Mouse (Mus musculus): ENCODE measurements around the gene Rgs17.
"Not testable (repeated sequence)": the region's sequence is repeated elsewhere in the genome, so short reads cannot be mapped to it uniquely, and the experiment has no call there.

Rgs17 gene

DNA sequence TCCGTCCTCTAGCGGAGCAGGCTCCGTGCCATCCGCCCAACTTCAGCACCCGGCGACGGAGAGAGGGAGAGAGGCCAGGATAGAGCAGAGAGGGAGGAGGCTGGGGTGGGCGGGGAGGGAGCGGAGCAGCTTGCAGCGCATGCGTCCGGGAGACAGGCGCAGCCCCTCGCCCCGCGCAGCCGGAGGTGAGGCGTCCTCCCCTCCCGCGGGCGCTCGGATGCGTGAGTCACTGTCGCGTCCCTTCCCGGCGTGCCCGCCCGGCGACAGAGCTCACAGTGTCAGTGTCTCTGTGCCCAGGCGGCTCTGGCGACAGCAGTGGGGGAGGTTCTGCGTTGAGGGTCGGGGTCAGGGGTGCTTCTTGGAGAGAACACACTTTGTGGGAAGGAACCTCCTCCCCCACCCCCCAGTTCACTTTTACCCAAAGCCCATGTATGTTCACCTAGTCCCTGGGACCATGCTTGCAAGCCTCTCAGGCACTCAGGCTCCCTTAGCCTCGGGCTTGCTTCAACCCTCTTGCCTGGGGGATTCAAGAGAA lies at the start of gene Rgs17:
Gene Rgs17, minus strand, starts transcription at position 107 of the 535 bp plus-strand sequence.
- peak; percentile 10 for DNase-seq (ENCODE audit: low spot score)

DNA sequence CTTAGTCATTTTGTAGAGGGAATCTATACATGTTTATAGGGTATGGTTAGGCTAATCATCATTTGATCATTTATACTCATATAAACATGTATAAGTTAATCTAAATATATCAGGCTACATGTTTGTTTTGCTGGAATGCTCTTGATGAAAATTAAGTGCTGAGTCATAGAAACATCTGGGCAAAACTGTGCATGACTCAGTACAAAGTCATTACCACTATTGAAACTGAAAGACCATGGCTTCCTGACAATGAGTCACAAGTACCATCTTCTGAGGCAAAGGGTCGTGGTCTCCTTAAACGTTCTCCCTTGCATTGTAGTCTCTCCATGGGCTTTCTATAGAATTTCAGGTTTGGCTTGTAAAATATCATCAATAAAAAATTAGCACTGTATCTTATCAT lies 45.5 kb upstream of the Rgs17 start:
- DNase-seq (ENCODE audit: low spot score) = no peak

DNA sequence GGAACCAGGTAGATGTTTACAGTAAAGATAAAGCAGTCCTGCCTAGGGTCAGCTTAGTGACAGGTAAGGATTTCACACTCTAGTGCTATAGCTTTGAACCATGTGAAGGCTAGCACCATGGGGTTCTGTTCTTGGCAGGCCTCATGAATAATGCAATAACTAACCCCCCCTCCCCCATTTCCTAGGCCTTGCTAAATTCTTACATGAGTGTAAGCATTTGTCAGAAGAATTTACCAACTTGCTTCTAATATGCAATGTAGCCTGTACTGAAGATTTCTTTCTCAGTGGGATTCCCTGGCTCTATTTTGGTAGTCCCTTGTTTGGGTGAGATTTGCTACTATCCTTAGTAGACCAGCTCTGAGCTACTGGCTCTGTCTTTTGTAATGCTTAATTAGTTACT lies 31.6 kb upstream of the Rgs17 start:
- not testable (repeated sequence) for DNase-seq (ENCODE audit: low spot score)

DNA sequence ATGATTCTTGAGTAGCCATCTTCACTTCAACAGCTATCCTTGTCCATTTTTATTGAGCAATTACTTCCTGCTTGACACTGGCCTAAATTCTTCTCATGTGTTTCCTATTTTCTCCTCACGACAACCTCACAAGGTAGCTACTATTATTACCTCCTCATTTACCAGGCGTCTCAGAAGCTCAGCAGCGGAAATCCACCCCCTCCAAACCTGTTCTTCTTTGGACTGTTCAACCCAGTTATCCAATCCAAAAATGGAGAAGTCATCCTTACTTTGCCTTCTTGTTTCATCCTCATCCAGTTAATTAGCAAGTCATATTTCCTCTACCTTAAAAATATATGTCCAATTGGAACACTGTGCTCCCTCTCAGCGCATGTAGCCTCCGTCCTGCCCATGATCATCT lies 2.1 kb upstream of the Rgs17 start:
- DNase-seq (ENCODE audit: low spot score) = no peak

DNA sequence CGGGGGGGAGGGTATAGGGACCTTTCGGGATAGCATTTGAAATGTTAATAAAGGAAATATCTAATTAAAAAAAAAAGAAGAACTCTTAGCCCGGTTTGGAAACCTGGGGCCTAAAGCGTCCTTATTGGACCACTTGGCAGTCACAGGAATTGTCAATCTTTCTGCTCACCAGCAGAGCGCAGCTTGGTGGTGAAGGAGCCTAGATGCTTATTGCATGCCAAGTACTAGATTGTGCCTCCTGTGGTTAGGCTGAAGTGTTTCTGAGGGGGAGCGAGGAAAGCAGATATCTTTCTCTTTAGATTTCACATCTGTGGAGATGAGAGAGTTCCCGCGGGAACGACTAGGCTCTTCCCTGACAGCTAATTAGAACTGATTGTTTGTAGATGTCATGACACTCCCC lies 896 bp upstream of the Rgs17 start:
- DNase-seq (ENCODE audit: low spot score) = no peak

DNA sequence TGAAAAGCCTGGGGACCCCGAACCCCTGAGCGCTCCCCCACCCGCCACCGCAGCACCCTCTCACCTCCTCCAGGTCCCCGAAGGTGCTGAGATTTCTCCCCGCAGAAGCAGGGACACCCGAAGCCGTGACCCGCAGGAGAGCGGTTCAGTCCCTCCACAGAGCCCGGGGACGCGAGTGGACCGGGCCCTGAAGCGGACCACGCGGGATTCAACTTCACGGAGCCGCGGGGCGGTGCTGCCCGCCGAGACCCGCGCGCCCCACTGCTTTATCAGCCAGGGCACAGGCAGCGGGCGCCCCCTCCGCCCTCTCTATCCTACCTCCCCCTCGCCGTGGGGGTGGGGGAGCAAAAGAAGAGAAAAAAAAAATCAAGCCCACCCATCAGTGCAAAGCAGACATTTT lies 429 bp downstream of the Rgs17 start:
- no peak for DNase-seq (ENCODE audit: low spot score)

DNA sequence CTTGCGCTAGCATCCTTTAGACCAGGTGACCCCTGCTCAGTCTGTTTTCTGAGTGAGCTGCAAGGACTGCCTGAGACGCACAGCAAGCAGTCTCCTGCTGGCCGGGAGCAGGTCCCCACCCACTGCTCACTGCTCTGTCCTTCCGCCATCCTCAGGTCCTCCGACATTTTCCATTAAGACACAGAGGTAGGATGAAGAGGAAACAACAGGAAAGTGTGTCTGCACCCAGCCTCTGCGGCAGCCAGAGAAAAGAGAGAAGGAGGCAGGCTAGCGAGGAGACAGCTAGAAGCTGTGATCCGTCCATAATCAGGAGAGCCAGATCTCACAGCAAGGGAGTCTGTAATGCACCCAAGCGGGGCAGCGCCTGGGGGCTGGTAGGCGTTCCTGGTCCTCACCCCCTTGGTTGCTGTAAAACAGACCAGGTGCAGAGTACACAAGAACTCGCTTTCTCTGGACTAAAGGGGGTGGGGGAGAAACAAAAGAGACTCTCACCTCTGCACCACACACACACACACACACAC lies 1.1 kb downstream of the Rgs17 start:
- no peak for DNase-seq (ENCODE audit: low spot score)

DNA sequence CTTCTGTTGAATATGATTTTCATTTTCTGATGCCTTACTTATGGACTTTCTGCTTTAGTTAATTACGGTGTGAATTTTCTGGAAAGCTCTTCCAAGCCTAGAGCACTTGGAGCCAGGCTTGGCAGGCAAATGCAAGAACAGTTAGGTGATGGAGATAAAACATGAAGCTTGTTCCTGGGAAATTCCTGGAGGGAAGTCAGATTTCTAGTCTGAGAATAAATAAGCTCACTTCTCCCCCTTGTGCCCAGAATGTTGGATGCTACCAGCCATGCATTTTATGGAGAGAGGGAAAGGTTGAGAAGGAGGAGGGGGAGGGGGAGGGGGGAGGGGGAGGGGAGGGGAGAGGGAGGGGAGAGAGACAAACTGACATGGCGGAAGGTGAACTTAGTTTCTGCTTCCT lies 17.8 kb downstream of the Rgs17 start:
- DNase-seq (ENCODE audit: low spot score) = no peak

DNA sequence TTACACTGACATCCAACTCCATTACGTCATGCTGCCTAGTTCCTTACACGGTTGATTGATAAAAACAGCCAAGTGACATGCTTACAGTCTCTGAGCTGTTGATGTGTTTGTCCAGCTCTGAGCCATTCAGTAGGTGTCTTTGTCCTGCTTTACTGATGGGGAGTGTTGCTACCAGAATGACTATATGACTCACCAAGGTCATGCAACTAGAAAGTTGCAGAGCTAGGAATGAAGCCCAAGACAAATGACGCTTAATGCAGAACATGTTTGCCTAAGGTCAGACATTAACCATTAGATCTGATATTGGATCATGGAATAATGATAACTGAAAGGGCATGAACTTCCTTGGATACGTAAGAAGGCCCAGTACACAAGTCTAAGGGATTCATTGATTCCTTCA lies 20.4 kb downstream of the Rgs17 start:
- DNase-seq (ENCODE audit: low spot score) = no peak

DNA sequence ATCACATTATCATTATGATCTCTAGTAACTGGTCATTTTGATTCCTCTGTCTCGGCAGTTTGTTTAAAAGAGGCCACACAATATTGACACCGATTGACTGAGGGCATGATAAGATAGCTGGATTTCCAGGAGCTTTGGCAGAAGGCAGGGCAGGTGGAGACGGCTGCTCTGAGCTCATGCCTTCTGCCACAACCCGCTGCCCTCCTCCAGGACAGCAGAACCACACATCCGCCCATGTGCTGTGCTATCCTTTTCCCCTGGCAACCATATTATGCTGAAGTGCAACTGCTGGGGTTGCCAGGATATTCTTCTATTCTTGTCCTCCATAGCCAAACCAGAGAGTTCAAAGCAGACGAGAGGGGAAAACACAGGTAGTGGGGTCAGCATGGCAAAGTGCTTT lies 21.5 kb downstream of the Rgs17 start:
- no peak for DNase-seq (ENCODE audit: low spot score)

DNA sequence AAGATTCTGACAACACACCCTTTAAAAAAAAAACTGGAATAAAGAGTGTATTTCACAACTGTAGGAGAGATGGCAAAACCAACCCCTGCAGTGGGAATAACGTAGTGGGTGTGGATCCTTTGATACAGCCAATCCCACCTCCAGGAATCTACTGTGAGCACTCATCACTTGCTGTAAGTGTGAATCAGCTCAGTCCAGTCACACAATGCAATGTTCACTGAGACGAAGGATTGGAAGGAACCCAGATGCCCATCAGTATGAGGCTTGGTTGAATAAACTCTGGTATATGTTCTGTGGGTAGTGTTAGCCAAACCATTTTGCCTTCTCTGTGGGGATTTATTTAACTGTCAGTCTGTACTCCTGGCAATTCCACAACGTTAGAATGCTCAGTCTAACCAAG lies 45.1 kb downstream of the Rgs17 start:
- DNase-seq (ENCODE audit: low spot score) = no peak

DNA sequence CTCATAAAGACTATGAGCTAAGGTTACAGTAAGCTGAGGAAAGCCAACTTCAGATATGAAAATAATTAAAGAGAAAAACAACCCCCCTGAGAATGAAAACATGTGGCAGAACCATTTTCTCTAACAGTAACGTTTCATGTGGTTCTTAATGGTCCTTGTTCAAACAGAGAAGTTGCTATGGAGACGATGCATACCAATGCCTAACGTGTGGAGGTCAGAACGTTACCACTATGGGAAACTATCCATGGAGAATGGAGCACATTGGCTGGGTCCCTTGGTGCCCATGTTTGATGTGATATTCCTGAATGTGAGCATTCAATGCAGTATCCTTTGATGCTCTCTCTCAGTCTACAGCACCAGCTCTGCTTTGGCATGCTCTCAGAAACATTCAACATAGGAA lies 51.1 kb downstream of the Rgs17 start:
- no peak for DNase-seq (ENCODE audit: low spot score)

DNA sequence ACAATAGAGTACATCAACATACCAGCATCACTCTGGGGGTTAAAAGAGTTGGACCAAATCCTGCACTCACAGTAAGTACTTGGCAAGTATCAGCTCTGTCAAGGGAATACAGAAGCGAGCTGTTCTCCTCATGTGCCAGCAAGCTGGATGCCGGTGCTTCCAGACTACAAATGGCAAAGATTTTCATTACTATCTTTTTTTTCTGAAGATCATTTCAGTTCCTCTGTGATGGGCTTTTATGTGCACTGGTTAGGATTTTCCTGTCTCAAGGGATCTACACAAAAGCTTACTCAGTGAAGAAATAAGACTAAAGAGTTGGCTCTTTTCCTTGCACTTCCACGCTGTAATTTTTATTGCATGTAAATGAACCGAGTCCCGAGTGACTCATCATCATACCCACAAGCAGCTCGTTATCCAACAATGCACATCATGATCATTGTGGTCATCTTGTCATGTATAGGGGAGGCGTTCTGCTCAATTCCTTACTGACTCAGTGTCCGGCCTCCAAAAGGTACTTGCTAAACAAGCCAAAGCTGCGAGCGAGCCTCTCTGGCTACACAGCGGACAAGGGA lies 54.1 kb downstream of the Rgs17 start:
- no peak for DNase-seq (ENCODE audit: low spot score)

DNA sequence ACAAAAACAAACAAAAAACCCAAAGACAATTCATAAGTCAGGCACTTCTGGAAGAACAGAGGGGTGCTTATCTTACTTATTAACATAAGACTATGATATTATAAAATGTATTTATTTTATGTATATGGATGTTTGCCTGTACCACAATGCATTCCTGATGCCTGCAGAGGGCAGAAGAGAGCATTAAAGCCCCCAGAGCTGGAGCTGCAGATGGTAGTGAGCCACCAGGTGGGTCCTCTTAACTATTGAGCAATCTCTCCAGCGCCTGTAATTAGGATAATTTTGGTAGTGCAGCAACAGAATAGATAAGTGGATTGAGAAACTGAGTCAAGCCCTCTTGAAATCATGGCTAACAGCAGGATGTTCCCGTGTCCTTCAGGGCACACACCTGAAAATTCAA lies 56.2 kb downstream of the Rgs17 start:
- DNase-seq (ENCODE audit: low spot score) = no peak

DNA sequence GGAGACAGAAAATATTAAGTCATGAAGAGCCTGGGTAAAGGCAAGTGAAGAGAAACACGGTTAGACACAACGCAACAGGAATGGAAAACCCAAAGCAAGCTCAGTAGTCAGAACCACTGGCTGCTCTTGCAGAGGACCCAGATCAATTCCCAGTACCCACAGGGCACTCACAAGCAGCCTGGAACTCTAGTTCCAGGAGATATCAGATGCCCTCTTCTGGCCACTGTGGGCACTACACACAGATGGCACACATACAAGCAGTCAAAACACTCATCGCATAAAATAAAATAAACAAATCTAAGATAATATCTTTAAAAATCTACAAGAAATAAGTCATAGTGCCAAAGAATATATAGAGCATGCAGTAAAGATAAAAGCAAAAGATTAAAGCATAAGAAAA lies 59.5 kb downstream of the Rgs17 start:
- DNase-seq (ENCODE audit: low spot score) = no peak

DNA sequence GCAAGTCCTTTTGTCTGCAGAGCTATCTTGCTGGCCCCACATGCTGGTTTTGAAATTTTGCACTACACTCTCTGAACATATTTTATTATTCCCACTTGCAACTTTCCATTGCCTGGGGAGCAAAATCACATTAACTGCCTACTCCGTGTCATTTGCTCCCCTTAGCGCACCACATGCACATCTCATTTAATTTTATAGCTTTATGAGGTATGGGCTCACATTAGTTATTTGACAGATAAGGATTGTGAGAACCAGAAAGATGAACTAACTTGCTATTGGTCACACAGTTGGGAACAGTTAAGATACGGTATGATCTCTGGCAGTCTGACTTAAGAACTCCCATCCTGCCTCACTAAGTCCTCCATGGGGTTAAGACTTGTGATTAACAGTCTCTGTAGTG lies 61.4 kb downstream of the Rgs17 start:
- DNase-seq (ENCODE audit: low spot score) = no peak

DNA sequence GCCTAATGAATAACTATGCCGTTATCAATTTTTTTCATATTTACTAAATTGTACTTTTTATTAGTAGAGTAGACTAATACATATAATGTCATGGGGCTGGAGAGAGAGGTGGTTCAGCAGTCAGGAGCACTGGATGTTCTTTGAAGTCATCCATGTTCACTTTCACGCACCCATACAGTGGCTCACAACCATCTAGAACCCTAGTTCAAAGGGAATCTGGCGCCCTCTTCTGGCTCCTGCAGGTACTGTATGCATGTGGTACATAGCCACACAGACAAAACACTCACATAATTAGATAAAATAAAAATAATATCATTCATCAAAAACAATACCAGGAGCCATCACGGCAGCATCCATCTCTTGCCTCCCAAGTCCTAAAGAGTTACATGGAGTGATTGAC lies 62.5 kb downstream of the Rgs17 start:
- no peak for DNase-seq (ENCODE audit: low spot score)

DNA sequence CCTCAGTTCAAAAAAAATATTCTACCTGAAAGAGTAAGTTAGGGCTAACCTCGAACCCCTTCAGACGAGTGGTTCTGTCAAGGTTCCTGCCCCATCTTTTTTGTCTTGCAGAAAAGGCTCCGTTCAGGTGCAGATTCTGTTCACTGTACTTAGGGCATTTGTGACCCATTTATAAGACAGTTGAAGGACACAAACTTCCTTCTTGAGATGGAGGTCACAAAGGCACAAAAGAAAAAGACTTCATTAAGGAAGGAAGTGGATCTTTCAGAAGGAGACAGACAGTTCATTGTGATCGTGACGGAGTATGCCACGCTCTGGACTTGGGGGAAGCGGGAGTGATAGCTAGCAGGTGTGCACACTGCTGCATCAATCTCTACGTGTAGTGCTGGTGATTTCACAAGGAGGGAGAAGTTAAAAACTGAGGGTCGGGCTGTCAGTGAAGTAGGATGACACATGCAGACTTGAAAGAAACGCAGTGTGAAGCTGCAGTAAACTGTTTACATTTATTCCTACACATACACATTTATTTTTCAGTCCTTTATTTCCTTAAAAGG lies 64.1 kb downstream of the Rgs17 start:
- DNase-seq (ENCODE audit: low spot score) = no peak

DNA sequence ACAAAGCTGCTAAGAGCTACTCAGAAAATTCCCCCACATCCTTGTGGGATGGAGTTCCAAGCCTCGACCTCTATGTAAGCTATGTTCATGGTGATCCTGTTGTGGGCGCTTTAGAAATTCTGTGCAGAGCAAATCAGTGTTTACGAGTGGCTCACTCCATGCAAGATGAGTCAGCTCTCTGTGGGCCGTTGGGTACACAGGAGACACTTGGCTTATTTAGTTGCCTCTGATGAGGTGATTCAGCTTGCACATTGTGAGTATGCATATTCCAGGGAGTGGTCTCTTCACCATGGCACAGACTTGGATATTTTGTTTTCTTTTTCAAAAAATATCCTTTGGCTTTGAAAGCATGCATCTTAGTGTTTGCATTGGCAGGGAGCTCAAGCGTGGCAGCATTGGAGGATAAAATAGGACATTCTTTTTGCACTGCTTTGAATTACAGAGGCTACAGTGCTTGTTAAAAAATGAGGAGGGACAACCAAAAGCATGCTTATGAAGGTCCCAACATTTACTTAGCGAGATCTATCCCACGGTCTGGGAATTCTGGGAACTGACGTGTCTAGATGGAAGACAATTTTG lies 68.8 kb downstream of the Rgs17 start:
- DNase-seq (ENCODE audit: low spot score) = no peak

DNA sequence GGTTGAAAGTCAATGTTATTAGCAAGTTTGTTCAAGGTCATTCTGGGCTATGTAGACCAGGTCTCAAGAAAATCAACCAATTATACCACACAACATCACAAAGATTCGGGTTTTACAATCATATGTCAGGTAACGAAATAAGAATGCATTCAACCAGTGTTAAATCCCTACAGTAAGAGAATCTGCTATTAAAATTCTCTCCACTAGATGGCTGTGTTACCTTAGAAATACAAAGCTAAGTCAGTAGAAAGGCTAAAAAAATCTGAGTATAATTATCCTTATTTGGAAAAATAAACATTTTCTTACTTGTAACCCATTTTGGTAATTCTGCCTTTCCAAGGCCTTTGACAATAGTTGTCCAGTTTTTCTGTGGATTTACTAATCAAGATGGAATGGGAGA lies 75.3 kb downstream of the Rgs17 start:
- no peak for DNase-seq (ENCODE audit: low spot score)

DNA sequence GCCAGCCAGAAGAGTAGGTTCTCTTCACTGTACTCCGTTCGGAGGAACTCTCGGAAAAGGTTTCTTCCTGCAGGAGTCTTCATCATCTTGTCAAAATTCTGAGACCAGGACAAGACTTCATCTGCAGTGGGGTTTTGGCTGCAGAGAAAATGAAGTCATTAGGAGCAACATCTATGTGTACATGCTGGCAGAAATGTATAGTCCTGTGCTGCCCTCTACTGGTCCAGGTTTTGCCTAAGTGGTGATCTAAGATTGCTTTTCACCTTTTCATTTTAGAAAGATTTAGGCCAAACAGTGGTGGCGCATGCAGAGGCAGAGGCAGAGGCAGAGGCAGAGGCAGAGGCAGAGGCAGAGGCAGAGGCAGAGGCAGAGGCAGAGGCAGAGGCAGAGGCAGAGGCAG lies 80.8 kb downstream of the Rgs17 start:
- no peak for DNase-seq (ENCODE audit: low spot score)

DNA sequence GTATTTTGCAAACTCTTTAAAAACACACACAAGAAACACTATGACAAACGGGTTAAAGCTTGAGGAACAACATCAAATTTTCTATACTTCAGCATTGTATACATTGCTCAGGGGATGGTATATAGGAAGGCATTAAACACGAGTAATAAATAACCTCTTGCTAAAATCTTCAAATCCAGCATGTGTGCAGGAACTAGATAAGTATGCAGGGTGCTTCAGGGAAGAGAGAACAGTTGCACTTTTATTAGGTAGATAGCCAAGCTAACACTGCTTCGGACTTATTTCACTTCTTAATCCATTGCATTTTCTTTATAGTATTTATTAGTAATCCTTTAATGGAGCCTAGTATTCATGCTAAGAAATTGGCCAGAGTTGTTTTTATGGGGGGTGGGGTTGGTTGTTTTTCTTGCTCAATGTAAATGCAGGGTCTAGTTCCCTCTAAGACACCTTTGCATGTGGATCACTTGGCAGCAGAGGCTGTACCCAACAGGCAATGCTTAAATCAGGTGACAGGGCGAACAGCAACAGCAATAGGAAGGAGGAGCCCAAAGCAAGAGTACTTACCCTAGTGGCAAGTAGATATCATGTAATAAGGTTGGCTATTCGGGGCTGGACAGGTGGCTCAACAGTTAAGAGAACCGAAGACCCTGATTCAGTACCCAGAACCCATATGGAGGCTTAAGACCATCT lies 95.7 kb downstream of the Rgs17 start:
- DNase-seq (ENCODE audit: low spot score) = no peak

DNA sequence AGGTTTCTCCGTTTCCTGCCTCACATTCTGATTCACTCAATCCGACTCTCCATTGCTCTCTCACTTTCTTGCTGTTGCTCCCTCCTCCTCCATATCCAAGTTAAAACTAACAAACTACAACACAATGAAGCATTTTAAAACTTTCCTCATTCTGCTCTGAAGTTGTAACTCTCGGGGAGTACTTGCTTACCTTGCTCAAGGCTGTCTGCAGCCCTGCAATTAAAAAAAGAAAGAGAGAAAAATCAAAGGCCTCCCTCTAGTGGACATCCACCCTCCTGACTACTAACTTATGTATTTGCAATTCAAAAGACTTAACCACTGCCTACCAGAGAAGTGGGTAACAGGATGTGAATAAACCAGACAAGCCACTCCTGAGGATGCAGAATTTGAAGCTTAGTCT lies 97.4 kb downstream of the Rgs17 start:
- DNase-seq (ENCODE audit: low spot score) = no peak
